Mouse (Mus musculus): ENCODE measurements around the gene Senp2. TPM values are rescaled to one million over a fixed set of nuclear protein-coding genes. Genes with fewer than 3 reads are reported as not detected.

The Senp2 gene
- 13.3 TPM for polyA plus RNA-seq (2017; shearing (Covaris generic))

GRCm38 (mm10) chr16:22009099-22009584 is at the start of gene Senp2:
Gene Senp2, plus strand, starts transcription at chr16:22009484.

GRCm38 (mm10) chr16:21995304-21995703 is 14.0 kb upstream of the Senp2 start, which contains the start of gene Liph:
Gene Liph, minus strand, starts transcription at chr16:21995663.

Other genes starting within 250 kb of the Senp2 start
- 9.6 TPM for gene Ehhadh, start 221.7 kb upstream of the Senp2 start, polyA plus RNA-seq (2017; shearing (Covaris generic))
- gene Map3k13, start 215.1 kb upstream of the Senp2 start, polyA plus RNA-seq (2017; shearing (Covaris generic)), result 0.46 TPM
- 14.3 TPM for gene Tmem41a, start 61.9 kb upstream of the Senp2 start, polyA plus RNA-seq (2017; shearing (Covaris generic))
- gene Liph, start 13.8 kb upstream of the Senp2 start, polyA plus RNA-seq (2017; shearing (Covaris generic)), result 0.74 TPM
- 0.90 TPM for gene Igf2bp2, start 153.8 kb downstream of the Senp2 start, polyA plus RNA-seq (2017; shearing (Covaris generic))

Measured in inflammation-experienced regulatory T-cells, adult 16 weeks (primary cell).